Mouse (Mus musculus) neural tube, embryonic 14.5 days (tissue): ENCODE measurements around the gene Nudt3. TPM values are rescaled to one million over a fixed set of nuclear protein-coding genes. Genes with fewer than 3 reads are reported as not detected.
"Not testable (repeated sequence)": the region's sequence is repeated elsewhere in the genome, so short reads cannot be mapped to it uniquely, and the experiment has no call there.

Experiments used
- ATAC-seq: fragments of 200-750 bp; cut with Nextera tagmentation; 2 replicates; pipeline ENCODE4 v1.8.0; 2017; ENCODE audit warnings: low read depth, mild to moderate bottlenecking, moderate TSS enrichment, moderate library complexity
- H3K27ac ChIP-seq: fragments of 300-500 bp; sonication (generic); 2 replicates; pipeline ENCODE4 v1.5.1; 2014; ENCODE audit warnings: low read depth, mild to moderate bottlenecking, control low read depth, low read length, moderate library complexity, mixed read lengths
- H3K27me3 ChIP-seq: fragments of 300-500 bp; sonication (generic); 2 replicates; pipeline ENCODE4 v1.6.1; 2014; ENCODE audit warnings: low read length; ENCODE audit not compliant: control insufficient read depth, insufficient read depth
- H3K36me3 ChIP-seq: fragments of 300-500 bp; sonication (generic); 2 replicates; pipeline ENCODE4 v1.6.1; 2014; ENCODE audit warnings: low read length, mixed read lengths; ENCODE audit not compliant: control insufficient read depth, insufficient read depth
- H3K4me1 ChIP-seq: fragments of 300-500 bp; sonication (generic); 2 replicates; pipeline ENCODE4 v1.6.1; 2014; ENCODE audit warnings: low read length; ENCODE audit not compliant: control insufficient read depth, insufficient read depth
- H3K4me2 ChIP-seq: fragments of 300-500 bp; sonication (generic); 2 replicates; pipeline ENCODE4 v1.6.1; 2014; ENCODE audit warnings: mild to moderate bottlenecking, low read depth, low read length, control low read depth
- H3K4me3 ChIP-seq: fragments of 300-500 bp; sonication (generic); 2 replicates; pipeline ENCODE4 v1.5.1; 2014; ENCODE audit warnings: low read depth, low read length, control low read depth, mixed read lengths
- H3K9ac ChIP-seq: fragments of 300-500 bp; sonication (generic); replicated peaks from 2 replicates; pipeline ENCODE4 v1.6.1; 2014; ENCODE audit warnings: low read depth, mild to moderate bottlenecking, control low read depth, low read length, mixed read lengths
- H3K9me3 ChIP-seq: fragments of 300-500 bp; sonication (generic); 2 replicates; pipeline ENCODE4 v1.6.1; 2016; ENCODE audit warnings: low read length; ENCODE audit not compliant: control insufficient read depth
- whole genome bisulfite sequencing: fragments of 180-500 bp; shearing (Covaris S2); extraction: QIAGEN DNeasy Blood & Tissue Kit; methylation state at CpG from one replicate; pipeline ENCODE4 v1.1.7; 2014; 5-methylcytosine and 5-hydroxymethylcytosine counted together
- polyA plus RNA-seq: library from polyadenylated mRNA; unstranded; fragments of >200 nt; fragmentation: Nextera tagmentation; extraction: Ambion mirVana; gene quantifications from 2 replicates; pipeline ENCODE4 v1.2.1, GENCODE M21; 2014

Gene Nudt3
- polyA plus RNA-seq, 1 experiment from 2014 or later: 125 TPM

- WGBS: 85% methylated on average over 23 of the region's 23 CpGs
- no peak overlapping the region for H3K27ac ChIP-seq
- H3K9me3 ChIP-seq: no peaks in the 10 kb centered on the region
Observed at GRCm38 (mm10) chr17:27652046-27652790, 28.9 kb upstream of the Nudt3 start.

GRCm38 (mm10) chr17:27650586-27650985 is 27.3 kb upstream of the Nudt3 start:
- H3K27ac ChIP-seq: no peak overlapping the region
- H3K9ac ChIP-seq: no peak overlapping the region
- no peaks in the 10 kb centered on the region for H3K36me3 ChIP-seq
- H3K9me3 ChIP-seq: no peaks in the 10 kb centered on the region
- no peak overlapping the region for H3K4me3 ChIP-seq
- ATAC-seq: no peak
- no peaks in the 10 kb centered on the region for H3K4me1 ChIP-seq
- H3K4me2 ChIP-seq: no peak overlapping the region
- H3K27me3 ChIP-seq: no peaks in the 10 kb centered on the region
- WGBS: 79% methylated on average over 13 of the region's 13 CpGs

More at GRCm38 (mm10) chr17:27652046-27652790, 28.9 kb upstream of the Nudt3 start:
- no peaks in the 10 kb centered on the region for H3K36me3 ChIP-seq
- no peaks in the 10 kb centered on the region for H3K27me3 ChIP-seq
- no peak overlapping the region for H3K9ac ChIP-seq
- no peak overlapping the region for H3K4me2 ChIP-seq
- no peak overlapping the region for H3K4me3 ChIP-seq
- no peak for ATAC-seq
- peaks cover 7% of the 10 kb centered on the region; the same call in 1 of the 2 replicates for H3K4me1 ChIP-seq

- Histone ChIP-seq H3K4me3 (no peak overlapping the region), H3K27me3 (no peaks in the 10 kb centered on the region), H3K36me3 (no peaks in the 10 kb centered on the region), H3K4me2 (no peak overlapping the region), H3K9ac (no peak overlapping the region), H3K9me3 (no peaks in the 10 kb centered on the region), H3K27ac (no peak overlapping the region), H3K4me1 (no peaks in the 10 kb centered on the region)
- 14% methylated on average over 12 of the region's 12 CpGs for WGBS
- ATAC-seq: no peak
Observed at GRCm38 (mm10) chr17:27650160-27650559, 26.9 kb upstream of the Nudt3 start.

GRCm38 (mm10) chr17:27645807-27646206 is 22.5 kb upstream of the Nudt3 start:
- WGBS: 37% methylated on average over 7 of the region's 7 CpGs
- no peak overlapping the region for H3K4me3 ChIP-seq
- peaks cover 10% of the 10 kb centered on the region; the same call in 1 of the 2 replicates for H3K4me1 ChIP-seq
- H3K9me3 ChIP-seq: no peaks in the 10 kb centered on the region
- no peak overlapping the region for H3K27ac ChIP-seq
- H3K27me3 ChIP-seq: no peaks in the 10 kb centered on the region
- no peak overlapping the region for H3K4me2 ChIP-seq
- H3K9ac ChIP-seq: no peak overlapping the region
- H3K36me3 ChIP-seq: no peaks in the 10 kb centered on the region
- no peak for ATAC-seq

- H3K36me3 ChIP-seq: no peaks in the 10 kb centered on the region
- H3K27ac ChIP-seq: no peak overlapping the region
- peaks cover 10% of the 10 kb centered on the region; the same call in 1 of the 2 replicates for H3K4me1 ChIP-seq
- H3K27me3 ChIP-seq: no peaks in the 10 kb centered on the region
- no peak overlapping the region for H3K9ac ChIP-seq
- H3K4me2 ChIP-seq: no peak overlapping the region
- no peaks in the 10 kb centered on the region for H3K9me3 ChIP-seq
- 51% methylated on average over 2 of the region's 2 CpGs for WGBS
- ATAC-seq: no peak
- H3K4me3 ChIP-seq: no peak overlapping the region
Observed at GRCm38 (mm10) chr17:27644572-27644971, 21.3 kb upstream of the Nudt3 start.

GRCm38 (mm10) chr17:27643756-27644155 is 20.5 kb upstream of the Nudt3 start:
- H3K27ac ChIP-seq: no peak overlapping the region; the same call in 1 of the 2 replicates
- no peaks in the 10 kb centered on the region for H3K9me3 ChIP-seq
- no peak overlapping the region for H3K4me3 ChIP-seq
- no peak for ATAC-seq
- H3K4me1 ChIP-seq: peaks cover 10% of the 10 kb centered on the region; the same call in 1 of the 2 replicates
- no peak overlapping the region for H3K9ac ChIP-seq
- 84% methylated on average over 9 of the region's 9 CpGs for WGBS
- H3K27me3 ChIP-seq: no peaks in the 10 kb centered on the region
- H3K4me2 ChIP-seq: no peak overlapping the region
- no peaks in the 10 kb centered on the region for H3K36me3 ChIP-seq

GRCm38 (mm10) chr17:27643101-27643500 is 19.8 kb upstream of the Nudt3 start:
- no peak overlapping the region for H3K4me3 ChIP-seq
- no peaks in the 10 kb centered on the region for H3K36me3 ChIP-seq
- H3K9ac ChIP-seq: no peak overlapping the region
- peak overlapping the region; percentile 82 for H3K27ac ChIP-seq
- no peaks in the 10 kb centered on the region for H3K9me3 ChIP-seq
- peaks cover 10% of the 10 kb centered on the region; the same call in 1 of the 2 replicates for H3K4me1 ChIP-seq
- H3K27me3 ChIP-seq: no peaks in the 10 kb centered on the region
- peak; percentile 45; the same call in 1 of the 2 replicates for ATAC-seq
- 21% methylated on average over 6 of the region's 6 CpGs for WGBS
- peak overlapping the region; percentile 32; the same call in 1 of the 2 replicates for H3K4me2 ChIP-seq

GRCm38 (mm10) chr17:27642491-27643062 is 19.3 kb upstream of the Nudt3 start:
- Histone ChIP-seq H3K36me3 (no peaks in the 10 kb centered on the region), H3K27ac (peak overlapping the region; percentile 82), H3K9ac (peak overlapping the region; percentile 41; the same call in 1 of the 2 replicates), H3K4me1 (peaks cover 10% of the 10 kb centered on the region; the same call in 1 of the 2 replicates), H3K4me2 (peak overlapping the region; percentile 32; the same call in 1 of the 2 replicates), H3K27me3 (no peaks in the 10 kb centered on the region), H3K9me3 (no peaks in the 10 kb centered on the region), H3K4me3 (no peak overlapping the region)
- WGBS: 4% methylated on average over 12 of the region's 12 CpGs
- peak; percentile 92 for ATAC-seq

GRCm38 (mm10) chr17:27639851-27640250 is 16.6 kb upstream of the Nudt3 start:
- H3K9me3 ChIP-seq, H3K27ac ChIP-seq, H3K9ac ChIP-seq, H3K4me3 ChIP-seq, H3K4me2 ChIP-seq, ATAC-seq, H3K27me3 ChIP-seq, H3K36me3 ChIP-seq: not testable (repeated sequence)
- 89% methylated on average over 6 of the region's 6 CpGs for WGBS
- peaks cover 10% of the 10 kb centered on the region; the same call in 1 of the 2 replicates for H3K4me1 ChIP-seq
